Mouse (Mus musculus) cerebellum, adult 9-11 months (tissue): Measurements from ENCODE around the gene Apoe.
A peak's percentile ranks its signal among the peaks of the same experiment; 100 is the strongest.

Experiments
- DNase-seq: peaks from one replicate; pipeline ENCODE4 v3.0.0; 2022

Apoe gene

DNA sequence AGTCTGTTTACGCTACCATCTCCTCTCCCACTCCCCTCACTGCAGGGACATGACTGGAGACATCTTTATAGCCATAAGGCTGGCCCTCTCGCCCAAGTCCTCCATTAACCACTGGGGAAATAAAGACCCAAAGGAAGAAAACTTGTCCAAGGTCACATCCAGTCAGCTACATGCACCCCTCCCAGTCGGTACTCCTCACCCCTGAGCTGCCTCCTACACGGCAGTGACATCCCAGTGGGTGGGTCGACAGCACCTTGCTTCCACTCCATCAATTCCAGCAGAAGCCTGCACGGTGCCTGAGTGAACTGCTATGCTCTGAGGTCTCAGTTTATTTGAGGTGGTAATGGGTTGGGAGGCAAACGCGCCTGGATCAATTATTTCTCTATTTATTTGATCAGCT is 35.0 kb downstream of the Apoe start:
- peak; percentile 67 for DNase-seq

DNA sequence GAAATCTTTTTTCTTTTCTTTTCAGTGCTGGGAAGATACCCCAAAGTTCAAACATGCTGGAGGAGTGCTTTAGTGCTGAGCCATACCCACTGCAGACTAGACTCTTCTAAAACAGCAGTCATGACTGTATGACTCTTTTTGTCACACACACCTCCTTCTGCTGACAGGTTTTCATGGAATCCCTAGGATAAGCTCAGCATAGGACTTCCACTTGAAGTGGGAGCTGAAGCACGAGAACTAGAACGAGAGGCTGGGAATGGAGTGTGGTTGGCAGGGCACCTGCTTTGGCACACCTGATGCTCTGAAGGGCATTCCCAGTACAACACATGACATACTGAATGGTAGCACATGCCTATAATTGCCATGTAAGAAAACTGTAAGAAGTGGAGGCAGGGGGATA is 46.4 kb downstream of the Apoe start:
- DNase-seq: no peak

DNA sequence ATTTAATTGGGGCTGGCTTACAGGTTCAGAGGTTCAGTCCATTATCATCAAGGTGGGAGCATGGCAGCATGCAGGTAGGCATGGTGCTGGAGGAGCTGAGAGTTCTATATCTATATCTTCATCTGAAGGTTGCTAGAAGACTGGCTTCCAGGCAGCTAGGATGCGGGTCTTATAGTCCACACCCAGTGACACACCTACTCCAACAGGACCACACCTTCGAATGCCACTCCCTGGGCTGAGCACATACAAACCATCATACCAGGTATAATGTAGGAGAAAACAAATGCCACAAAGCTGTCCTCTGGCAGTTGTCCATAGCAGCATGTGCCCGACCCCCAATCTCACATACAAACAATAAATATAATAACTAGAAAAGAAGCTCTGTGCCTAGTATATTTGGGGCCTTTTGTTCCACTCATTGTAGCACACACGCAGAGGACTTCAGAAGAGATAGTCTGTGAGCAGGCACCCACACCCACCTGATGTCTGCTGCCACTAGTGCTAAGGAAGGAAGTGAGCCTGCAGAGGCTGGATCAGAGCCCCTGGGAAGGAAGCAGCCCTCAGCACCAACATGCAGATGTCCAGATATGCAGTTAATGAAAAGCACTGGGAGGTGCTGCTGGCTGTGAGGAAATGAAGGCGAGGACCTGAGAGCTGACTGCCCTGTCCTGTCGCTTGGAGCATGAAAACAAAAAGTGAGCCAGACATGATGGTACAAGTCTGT is 47.8 kb downstream of the Apoe start:
- DNase-seq: no peak
